Mouse (Mus musculus): ENCODE measurements around the gene Ifitm6.

DNA sequence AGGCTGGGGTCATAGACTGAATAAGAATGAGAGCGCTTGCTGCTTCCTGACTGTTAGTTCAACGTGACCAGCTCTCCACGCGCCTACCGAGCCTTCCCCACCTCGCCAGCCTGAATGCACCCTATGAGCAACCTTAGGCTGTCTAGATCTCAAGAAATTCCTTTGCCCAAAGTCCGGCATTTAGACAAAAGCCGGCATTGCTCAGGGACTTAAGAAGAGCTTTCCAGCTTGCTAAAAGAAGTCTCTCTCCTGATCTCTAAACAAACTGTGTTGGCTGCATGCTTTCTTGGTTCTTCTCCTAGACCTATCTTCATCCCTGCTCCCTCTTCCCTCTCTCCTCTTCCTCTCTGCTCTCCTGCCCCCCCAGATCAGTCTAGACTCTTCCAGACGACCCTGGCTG is 42.8 kb downstream of the Ifitm6 start:
- TF ChIP-seq ZMIZ1 (IDR thresholded peaks at IDR 0.05; ENCODE audit: low read depth, low read length) (no peak), CTCF (conservative IDR thresholded peaks at IDR 0.05 in 1 of 2, IDR thresholded peaks at IDR 0.05 in 1 of 2; ENCODE audit: low read depth in 2 of 2, low read length in 2 of 2) (no peak), SMC3 (IDR thresholded peaks at IDR 0.05; ENCODE audit: low read depth, low read length) (no peak), MEF2A (IDR thresholded peaks at IDR 0.05; ENCODE audit: borderline replicate concordance, low read depth, low read length) (no peak), RCOR1 (conservative IDR thresholded peaks at IDR 0.05; ENCODE audit: low read depth, low read length) (no peak), MAZ (IDR thresholded peaks at IDR 0.05; ENCODE audit: low read depth, low read length) (no peak), POLR2A (IDR thresholded peaks at IDR 0.05; ENCODE audit: low read depth, low read length) (no peak), USF2 (conservative IDR thresholded peaks at IDR 0.05; ENCODE audit: low read depth, low read length) (no peak), UBTF (IDR thresholded peaks at IDR 0.05; ENCODE audit: low read depth, low read length) (no peak)
